Mouse (Mus musculus) v-Abl transformed pro-B cells (cell line): ENCODE data around the gene Gsx1.

Experiments used
- in situ Hi-C, 2 experiments: fragments of 400-800 bp; cut with MboI; formaldehyde crosslinking; loops; one replicate each; pipeline ENCODE4 v1.15.1; 2025; ENCODE audit not compliant: unreplicated experiment in 2 of 2

Gsx1 gene

DNA sequence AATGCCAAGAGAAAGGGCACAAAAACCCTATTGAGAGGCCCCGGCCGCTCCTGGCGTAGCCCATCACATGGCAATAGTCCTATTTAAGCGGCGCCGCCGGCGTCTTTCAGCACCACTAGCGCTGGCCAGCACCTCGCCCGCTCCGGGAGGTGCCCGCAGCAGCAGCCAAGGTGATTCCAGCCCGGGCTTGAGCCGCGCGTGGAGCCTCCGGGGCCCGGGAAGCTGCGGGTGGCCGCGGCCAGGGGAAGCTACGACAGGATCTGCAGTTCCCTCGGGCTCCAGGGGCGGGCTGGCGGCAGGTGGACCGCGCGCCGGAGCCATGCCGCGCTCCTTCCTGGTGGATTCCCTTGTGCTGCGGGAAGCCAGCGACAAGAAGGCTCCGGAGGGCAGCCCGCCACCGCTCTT lies at the start of gene Gsx1:
TSS of gene Gsx1 (plus strand) at position 126 of the 405 bp plus-strand sequence.
- in situ Hi-C loops = no loop called here

DNA sequence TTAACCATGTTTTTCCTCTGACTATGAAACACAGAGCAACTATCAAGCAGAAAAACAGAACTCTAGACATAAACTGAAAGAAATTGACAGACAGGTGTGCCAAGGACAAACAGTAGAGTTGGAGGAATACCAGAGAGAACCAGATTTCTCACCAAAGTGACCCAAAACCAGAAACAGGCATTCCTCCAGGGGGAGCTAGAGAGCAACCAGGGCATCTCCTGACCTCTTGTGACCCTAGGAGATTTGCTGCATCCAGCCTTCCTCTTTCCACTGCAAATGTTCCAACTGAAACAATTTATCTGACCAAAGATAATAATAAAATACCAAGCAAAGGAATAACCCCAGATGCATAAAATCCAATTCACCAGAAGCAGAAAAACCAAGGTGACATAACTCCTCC lies 41.2 kb upstream of the Gsx1 start:
- in situ Hi-C loops = no loop called here

DNA sequence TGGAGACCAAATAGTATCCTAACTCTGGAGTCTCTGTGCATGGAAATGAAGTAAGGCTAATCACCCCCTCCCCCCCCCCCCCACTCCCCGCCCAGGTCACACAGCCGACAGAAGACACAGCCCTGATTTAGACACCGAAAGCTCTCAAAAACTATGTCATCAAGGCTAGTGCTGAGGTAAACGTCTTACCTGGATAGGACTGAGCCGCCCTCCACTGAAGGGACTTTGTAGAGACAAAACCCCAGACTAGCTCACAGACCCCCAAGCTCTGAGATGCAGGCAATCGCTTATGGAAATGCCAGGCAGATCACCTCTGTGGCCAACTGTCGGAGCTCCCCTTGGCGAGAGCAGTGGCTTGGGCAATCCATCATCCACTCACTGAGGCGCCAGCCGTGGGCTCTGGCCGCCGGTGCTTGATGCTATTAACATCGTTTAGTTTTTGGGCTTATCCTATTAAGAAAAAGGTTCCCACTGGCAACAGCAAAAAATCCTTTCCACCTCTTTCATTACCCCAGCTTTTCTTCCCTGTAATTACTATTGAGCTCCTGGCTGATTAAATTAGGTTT lies 33.6 kb upstream of the Gsx1 start:
- in situ Hi-C loops = no loop called here

DNA sequence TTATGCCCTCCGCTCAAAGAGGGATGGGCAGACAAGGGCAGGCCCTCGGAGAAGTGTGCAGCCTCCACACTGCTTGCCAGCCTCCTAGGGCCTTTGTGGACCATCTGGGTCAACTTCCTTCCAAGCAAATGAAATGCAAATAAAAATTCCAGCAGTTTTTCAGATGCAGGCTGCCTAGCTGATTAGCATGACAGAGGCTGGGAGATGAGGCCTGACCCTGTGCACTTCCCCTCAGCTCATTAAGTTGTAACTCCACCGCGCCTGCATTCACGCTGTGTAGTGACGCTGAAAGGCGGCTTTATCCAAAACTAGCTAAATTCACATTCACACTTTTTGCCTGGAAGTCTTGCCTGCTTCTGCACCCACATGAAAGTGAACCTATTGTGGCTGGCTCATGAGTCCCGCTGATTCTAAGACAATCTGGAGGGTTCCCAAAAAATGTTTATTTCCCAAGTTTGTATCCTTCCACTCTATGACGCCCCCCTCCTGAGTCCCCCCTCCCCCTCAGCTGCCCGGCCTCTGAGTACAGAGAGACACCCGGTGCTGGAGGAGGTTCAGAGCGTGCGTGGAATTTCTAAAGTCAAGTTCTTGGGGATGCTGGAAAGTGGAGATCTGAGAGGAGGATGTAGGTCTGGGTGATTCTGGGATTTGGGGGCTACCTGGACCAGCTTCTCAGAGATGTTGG lies 32.9 kb upstream of the Gsx1 start:
- in situ Hi-C loops = no loop called here

DNA sequence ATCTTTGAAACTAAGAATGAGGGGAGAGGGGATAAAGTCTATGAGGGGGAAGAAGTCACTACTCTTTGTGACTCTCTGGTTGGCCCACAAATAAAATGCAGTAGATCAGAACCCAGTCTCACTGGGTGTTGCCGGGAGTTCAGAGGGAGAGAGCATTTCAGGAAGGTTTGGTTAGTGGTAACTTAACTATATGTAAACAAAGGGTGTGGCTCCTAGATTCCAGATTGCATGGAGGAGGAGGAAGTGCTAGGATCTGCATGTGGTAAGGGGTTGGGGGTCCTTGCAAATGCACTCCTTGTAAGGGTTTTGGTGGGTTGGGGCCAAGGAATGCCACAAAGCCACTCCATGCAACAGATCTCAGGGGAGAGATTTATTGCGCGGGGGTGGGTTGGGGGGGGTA lies 32.1 kb upstream of the Gsx1 start:
- in situ Hi-C loops = no loop called here

DNA sequence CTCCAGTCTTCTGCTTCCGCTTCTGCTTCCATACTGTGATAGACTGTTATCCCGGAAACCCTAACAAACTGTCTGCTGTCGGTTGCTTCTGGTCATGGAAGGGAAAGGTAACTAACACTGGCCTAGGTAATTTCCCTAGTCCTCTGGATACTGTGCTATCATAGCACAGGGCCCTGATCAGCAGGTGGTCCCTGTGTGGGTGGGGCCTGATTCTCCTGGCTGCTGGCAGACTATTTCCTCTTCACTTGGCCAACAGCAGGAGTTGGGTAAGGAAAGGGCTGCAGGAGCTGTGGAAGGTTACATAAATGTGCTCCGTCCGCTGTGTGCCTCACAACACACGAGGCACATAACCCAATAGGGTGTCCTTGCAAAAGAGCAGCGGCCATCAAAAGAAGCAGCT lies 31.1 kb upstream of the Gsx1 start:
- in situ Hi-C loops = no loop called here

DNA sequence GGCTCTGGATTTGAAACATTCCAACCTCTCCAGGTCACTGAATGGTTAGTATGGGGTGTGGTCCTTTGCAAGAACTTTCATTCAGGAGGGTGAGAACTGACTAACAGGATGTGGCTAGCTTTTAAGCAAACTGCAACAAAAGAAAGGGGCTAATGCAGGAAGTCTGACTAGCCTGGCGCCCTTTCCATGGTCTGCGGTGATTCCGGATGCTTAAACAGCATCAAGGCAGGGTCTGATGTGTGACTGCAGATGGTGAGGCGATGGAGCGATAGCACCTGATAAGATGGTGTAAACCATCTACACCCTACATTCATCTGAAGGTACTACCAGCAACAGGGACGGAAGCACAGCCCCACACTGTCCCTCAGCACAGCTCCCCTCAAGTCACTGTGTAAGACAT lies 29.2 kb upstream of the Gsx1 start:
- in situ Hi-C loops = no loop called here

DNA sequence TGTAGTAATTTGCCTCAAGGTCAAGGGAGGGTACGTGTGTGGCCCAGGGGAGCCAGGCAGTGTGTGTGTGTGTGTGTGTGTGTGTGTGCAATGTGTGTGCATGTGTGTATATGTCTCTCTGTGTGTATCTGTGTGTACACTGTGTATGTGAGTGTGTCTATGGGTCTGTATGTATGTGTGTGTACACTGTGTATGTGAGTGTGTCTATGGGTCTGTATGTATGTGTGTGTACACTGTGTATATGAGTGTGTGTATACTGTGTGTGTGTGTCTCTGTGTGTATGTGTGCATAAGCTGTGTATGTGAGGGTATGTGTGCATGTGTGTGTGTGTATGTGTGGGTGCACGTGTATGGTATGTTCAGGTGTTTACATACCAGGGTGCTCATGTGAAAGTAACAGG lies 28.7 kb upstream of the Gsx1 start:
- in situ Hi-C loops = no loop called here

DNA sequence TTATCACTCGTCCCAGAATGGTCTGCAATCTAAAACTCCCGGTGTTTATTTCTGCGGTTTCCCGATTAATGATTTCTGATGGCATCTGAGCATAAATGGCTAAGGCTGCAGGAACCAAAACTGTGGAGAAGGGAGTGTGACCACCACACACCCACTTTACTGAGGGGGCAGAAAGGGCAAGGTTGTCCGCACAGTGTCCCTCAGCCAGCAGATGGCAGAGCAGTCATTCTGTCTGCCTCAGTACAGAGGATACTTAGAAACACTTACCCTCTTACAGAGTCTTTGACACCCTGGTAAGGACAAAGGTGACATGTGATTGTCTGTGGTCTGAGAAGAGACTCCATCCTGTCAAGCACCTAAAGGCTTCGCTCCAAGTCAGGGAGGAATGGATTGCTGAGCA lies 23.4 kb upstream of the Gsx1 start:
- in situ Hi-C loops = no loop called here

DNA sequence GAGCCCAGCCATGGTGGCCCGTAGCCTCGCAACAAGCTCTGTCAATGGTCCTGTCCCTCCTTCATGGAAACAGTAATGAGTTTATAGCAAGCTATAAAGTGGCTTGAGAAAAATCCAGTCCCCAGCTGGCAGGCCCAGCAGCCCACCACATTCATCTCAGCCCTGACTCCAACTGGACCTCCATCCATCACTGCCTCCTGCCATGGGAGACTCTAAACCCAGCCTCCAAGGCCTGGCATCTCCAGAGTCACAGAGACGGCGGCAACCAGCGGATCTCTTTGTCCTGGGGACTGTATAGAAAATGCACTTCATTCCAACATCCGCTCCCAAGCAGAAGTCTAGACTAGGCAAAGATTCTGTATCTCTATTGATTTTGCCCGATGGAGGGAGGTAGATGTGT lies 18.4 kb upstream of the Gsx1 start:
- in situ Hi-C loops = no loop called here

DNA sequence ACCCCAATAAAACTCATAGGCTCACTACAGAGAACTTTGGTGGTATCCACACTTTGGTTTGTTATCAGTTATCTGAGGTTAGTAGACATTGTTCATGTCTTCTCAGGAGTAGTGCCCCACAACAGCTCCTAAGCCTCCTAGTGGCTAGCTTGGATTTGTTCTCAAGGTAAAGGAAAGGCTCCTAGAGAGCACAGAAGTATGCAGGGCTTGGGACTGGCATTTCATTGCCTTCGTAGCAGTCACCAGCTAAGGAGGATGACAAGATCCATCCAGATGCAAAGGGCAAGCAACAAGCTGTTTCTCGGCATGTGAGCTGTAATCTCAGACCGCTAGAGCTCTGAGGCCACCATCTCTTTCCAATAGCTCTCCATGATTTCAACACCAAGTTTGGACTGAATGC lies 14.4 kb upstream of the Gsx1 start:
- in situ Hi-C loops = no loop called here

DNA sequence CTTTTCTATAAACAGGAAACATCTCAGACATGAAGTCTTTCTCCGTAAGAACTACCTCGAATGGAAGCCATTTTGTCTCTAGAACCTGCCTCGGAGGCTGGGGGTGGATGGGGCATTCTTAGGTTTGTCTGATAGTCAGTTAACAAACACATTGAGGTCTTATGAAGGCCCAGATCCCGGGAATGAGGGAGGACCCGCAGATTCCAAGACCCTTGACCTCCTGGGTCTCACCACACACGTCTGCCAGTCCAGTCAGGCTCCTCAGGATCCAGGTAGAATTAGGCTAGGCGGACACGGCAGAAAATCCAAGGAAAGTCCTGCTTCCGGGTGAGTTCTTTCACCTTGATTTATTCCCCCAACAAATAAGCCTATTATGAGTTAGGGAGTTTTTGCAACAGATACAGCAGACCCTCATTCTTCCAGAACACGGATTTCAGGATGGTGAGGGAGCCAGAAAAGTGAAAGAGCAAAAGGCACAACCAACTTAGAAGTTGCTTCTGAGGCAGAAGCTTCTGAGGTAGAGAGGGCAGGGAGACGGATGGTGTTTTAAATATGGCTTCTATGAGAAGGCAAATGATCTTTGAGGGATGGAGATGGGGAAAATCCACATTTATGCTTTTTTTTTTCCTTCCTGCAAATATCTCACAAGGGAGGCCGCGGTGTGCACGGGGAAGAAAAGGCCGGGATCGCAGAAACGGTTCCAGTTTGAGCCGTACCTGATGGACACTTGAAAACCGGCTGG lies 3.2 kb upstream of the Gsx1 start:
- in situ Hi-C loops = no loop called here

DNA sequence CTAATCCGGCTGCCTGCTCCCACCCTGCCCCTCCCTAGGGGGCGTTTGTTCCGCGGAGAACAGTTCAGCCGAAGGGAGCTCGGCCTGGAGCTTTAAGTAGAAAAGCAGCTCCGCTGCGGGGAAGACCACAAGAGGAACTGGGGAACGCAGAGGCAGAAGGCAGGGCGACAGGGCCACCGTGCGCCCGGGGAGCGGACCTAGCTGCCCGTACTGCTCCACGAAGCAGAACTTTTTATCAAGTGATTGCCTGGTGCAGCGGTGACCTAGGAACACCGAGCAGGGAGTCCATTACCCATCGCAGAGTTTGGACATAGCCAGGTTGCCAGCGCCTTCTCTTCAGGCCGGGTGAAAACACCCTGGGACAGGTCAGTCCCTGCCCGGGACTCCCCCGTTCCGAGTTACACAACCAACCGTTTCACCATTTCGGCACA lies 2.5 kb upstream of the Gsx1 start:
- in situ Hi-C loops = no loop called here

DNA sequence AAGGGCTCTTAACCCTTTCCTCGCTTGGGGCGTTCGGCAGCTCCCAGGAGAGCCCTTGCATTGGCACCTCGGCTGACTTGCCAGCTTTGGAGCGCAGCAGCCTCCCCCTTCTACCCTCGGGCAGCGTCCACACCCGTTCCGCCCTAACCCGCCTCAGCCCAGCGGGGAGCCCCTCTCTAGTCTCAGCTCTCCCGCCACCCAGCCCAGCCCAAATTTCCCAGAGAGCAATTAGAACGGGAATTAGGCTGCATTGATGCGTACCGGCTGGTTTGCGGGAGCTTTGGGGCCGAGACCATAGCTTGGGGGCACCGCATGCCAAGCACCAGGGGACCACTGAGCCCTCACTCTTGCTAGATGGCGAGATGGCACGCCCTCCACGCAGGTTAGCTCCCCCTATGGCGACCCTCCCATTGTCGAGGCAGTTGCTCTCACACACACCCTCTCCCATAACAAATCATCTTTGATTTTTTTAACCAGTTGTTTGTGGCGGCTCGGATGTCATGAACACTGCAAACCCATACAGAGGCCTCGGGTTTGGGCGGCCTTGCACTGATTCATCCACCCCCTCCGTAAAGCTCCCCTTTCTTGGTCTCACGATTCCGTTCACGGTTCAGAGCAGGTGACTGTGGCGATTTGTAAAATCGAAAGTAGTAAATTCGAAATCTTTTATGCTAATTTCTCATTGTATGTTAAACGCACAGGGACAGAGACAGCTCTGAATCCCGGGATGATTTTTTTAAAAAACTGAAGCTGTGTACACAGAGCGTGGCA lies 1.5 kb upstream of the Gsx1 start:
- in situ Hi-C loops = no loop called here

DNA sequence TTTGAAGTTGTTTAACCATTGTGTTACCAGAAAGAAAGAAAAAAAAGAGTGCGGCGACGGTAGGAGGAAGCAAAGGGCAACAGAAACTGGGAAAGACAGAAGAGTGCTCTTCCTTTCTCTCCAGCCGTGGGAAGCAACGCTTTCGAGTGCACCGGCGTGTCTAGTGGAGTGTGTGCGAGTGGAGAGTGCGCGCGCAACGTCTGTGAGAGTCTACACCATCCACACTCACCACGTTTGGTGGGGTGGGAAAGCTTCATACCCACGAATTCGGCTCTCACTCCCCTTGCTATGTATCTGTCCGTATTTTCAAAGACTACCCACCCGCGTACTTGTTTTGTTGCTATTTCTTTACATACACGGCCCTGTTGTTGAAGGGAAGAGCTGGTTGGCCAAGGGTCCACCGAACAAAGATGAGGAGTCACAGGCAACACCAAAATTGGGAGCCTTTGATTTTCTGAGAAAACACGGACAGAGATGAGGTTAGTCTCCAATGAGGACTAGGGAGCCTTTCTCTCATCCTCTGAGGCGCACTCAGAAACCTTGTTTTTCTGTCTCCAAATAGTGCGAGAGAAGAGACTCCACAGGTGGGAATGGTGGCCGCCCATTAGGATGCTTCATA lies 835 bp upstream of the Gsx1 start:
- in situ Hi-C loops = no loop called here

DNA sequence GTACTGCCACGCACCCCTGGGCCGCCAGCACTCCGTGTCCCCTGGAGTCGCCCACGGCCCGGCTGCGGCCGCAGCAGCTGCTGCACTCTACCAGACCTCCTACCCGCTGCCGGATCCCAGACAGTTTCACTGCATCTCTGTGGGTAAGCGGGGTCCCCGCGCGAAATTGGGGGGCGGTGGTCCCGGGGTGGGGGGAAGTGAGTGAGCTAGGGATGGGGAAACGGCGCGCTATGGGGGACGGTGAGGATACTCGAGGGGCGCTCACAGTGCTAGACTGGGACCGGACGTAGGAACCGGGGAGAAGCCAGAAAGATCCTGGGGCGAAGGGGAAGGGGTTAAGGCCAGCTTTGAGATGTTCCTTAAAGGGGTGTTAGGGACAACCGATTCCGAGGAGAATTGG lies 660 bp downstream of the Gsx1 start:
- in situ Hi-C loops = no loop called here

DNA sequence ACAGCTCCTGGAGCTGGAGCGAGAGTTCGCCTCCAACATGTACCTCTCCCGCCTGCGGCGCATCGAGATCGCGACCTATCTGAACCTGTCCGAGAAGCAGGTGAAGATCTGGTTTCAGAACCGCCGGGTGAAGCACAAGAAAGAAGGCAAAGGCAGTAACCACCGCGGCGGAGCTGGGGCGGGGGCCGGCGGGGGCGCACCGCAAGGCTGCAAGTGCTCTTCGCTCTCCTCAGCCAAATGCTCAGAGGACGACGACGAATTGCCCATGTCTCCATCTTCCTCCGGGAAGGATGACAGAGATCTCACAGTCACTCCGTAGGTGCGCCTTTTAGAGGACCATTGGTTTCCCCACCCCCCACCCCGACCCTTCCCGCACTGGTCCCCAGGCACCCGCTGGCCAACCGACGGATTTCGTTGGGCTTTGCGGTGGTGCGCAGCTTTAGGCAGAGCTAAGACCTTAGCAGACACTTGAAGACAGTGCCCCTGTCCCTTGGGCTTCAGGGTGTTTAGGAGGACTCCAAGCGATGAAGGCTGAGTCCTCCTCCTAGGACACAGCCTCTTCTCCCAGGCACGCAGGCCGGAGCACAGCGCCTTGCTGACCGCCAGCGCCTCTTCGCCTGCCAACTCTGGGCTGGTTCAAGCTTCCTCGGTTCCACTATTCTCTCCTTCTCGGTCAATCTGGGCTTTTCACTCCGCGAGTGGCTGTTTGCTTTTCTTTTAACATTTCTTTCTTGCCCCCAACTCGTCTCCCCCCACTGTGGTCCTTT lies 1.5 kb downstream of the Gsx1 start:
- in situ Hi-C loops = no loop called here

DNA sequence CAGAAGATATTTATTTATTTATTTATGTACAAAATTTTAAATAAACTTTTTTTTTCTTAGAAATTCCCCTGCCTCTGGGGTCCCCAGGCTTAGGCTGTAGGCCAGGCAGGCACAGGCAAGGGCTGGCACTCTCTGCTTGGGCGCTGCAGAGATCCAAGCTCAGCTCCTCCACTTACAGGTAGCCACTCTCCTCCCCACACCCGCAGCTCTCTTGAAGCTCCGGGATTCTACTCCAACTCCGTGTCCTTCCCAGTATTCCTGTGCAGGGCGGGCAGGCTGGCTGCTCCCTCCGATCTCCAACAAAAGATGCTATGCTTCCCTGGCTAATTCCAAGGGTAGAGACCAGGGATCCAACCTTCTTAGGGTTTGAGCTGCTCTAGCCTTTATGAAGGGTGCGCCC lies 2.4 kb downstream of the Gsx1 start:
- in situ Hi-C loops = no loop called here

DNA sequence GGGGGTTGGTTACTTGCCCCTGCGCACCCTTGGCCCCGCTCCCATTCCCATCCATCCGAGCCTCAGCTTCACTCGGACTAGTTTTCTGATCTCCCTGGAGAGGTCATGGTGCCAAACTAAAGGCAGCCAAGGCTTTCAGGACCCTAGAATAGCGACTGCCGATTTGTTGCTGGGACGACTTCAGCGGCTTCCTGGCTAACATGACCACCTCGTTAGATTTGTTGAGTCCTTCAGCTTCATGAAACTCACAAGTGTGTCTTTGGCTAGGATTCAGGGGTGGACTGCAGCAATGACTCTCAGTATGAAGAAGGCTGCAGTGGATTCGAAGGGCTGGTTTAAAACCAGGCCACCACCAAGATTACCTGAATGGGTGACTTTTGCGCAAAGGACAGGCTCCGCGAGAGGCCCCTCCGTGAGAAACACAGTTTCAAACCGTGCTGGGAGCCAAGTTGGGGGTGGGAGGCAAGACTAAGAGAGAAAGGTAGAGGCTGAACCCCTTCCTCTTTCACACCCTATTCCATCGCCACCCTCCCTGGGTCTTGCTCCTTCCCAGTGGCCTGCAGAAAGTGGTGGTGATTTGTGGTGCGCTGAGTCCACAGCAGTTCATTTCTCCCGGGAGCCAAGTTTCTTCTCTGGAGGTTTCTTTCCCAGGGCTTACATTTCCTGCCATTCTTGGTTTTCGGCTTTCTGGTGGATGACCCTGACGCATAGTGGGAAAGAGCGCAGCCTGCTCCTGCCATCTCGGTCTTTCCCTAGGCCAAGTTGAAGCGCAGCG lies 3.5 kb downstream of the Gsx1 start:
- in situ Hi-C loops = no loop called here

DNA sequence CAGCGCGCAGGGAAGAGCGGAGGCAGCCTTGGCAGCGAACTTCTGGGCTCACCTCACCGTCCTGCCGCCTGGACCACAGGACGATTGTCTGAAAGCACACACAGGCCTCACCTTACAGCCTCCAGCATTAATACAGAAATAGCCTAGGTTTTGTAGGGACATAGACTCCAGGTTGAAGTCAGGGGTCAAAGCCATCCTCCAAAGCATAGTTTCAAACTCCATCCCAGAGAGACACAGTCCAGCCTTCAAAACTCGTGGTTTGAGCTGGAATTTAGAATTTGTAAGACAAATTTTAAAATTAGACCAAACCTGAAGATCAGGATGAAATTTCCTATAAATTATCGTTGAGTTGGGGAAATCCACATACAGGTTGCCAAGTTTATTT lies 4.1 kb downstream of the Gsx1 start:
- in situ Hi-C loops = no loop called here
